Mouse (Mus musculus) right cerebral cortex, postnatal 10 days (tissue): ENCODE results near the gene 1190005I06Rik.

Source experiments
- DNase-seq, 2 experiments: peaks; one replicate each; pipeline ENCODE4 v3.0.0; 2021; ENCODE audit warnings: low spot score in 2 of 2

Gene 1190005I06Rik

GRCm38 (mm10) chr8:120647532-120647931 is at the start of gene 1190005I06Rik:
Gene 1190005I06Rik, minus strand, starts transcription at chr8:120647632.
- no peak for DNase-seq

GRCm38 (mm10) chr8:120696401-120697153 is 49.1 kb upstream of the 1190005I06Rik start:
- no peak for DNase-seq

GRCm38 (mm10) chr8:120693861-120694493 is 46.5 kb upstream of the 1190005I06Rik start:
- no peak for DNase-seq

- no peak for DNase-seq
Measured at GRCm38 (mm10) chr8:120692934-120693333, 45.5 kb upstream of the 1190005I06Rik start.

- no peak for DNase-seq
Measured at GRCm38 (mm10) chr8:120688511-120688910, 41.1 kb upstream of the 1190005I06Rik start.

- no peak for DNase-seq
Measured at GRCm38 (mm10) chr8:120687786-120688185, 40.4 kb upstream of the 1190005I06Rik start.

- DNase-seq, result no peak
Measured at GRCm38 (mm10) chr8:120686576-120686975, 39.1 kb upstream of the 1190005I06Rik start.

GRCm38 (mm10) chr8:120686051-120686450 is 38.6 kb upstream of the 1190005I06Rik start:
- peak in 1 of 2 experiments; percentile 59 for DNase-seq

GRCm38 (mm10) chr8:120685591-120685990 is 38.2 kb upstream of the 1190005I06Rik start:
- DNase-seq, result no peak

- DNase-seq, result no peak
Measured at GRCm38 (mm10) chr8:120685097-120685496, 37.7 kb upstream of the 1190005I06Rik start.

GRCm38 (mm10) chr8:120684082-120684481 is 36.6 kb upstream of the 1190005I06Rik start:
- DNase-seq, result no peak

GRCm38 (mm10) chr8:120683602-120684001 is 36.2 kb upstream of the 1190005I06Rik start:
- peak in 1 of 2 experiments; percentile 70 for DNase-seq

- DNase-seq, result no peak
Measured at GRCm38 (mm10) chr8:120681113-120681512, 33.7 kb upstream of the 1190005I06Rik start.

- DNase-seq, result peak in 1 of 2 experiments; percentile 75
Measured at GRCm38 (mm10) chr8:120680405-120680804, 33.0 kb upstream of the 1190005I06Rik start.

- no peak for DNase-seq
Measured at GRCm38 (mm10) chr8:120679629-120680387, 32.4 kb upstream of the 1190005I06Rik start.

GRCm38 (mm10) chr8:120678447-120678846 is 31.0 kb upstream of the 1190005I06Rik start:
- peak; percentile 86 to 92 for DNase-seq

GRCm38 (mm10) chr8:120675718-120676117 is 28.3 kb upstream of the 1190005I06Rik start:
- no peak for DNase-seq

GRCm38 (mm10) chr8:120673298-120673697 is 25.9 kb upstream of the 1190005I06Rik start:
- DNase-seq, result peak; percentile 48 to 74

- no peak for DNase-seq
Measured at GRCm38 (mm10) chr8:120672626-120673229, 25.3 kb upstream of the 1190005I06Rik start.

- DNase-seq, result no peak
Measured at GRCm38 (mm10) chr8:120671775-120672174, 24.3 kb upstream of the 1190005I06Rik start.

- DNase-seq, result peak in 1 of 2 experiments; percentile 38
Measured at GRCm38 (mm10) chr8:120668374-120668905, 21.0 kb upstream of the 1190005I06Rik start, which contains the start of gene Emc8. Gene Emc8, minus strand, starts transcription at chr8:120668573.
